Mouse (Mus musculus) brain, embryonic 14.5 days (tissue): ENCODE measurements around the gene Ccnj.

Experiments
- CTCF ChIP-seq: fragments of 200-500 bp; IDR thresholded peaks from 2 replicates; pipeline ENCODE4 v1.5.1; 2012; ENCODE audit warnings: inconsistent platforms, mild to moderate bottlenecking, moderate library complexity, borderline replicate concordance; ENCODE audit not compliant: insufficient read depth, insufficient read length; ENCODE audit errors: extremely low read depth
- POLR2A ChIP-seq: fragments of 200-500 bp; IDR thresholded peaks from 2 replicates; pipeline ENCODE4 v1.6.1; 2012; ENCODE audit warnings: mild to moderate bottlenecking, inconsistent platforms, borderline replicate concordance; ENCODE audit not compliant: poor library complexity, insufficient read depth, insufficient read length, severe bottlenecking; ENCODE audit errors: extremely low read depth

- TF ChIP-seq POLR2A (no peak), CTCF (no peak)
These were observed 28.5 kb downstream of the Ccnj start for GRCm38 (mm10) chr19:40859555-40859954.
